Mouse (Mus musculus) C2C12 (cell line): Measurements from ENCODE around the gene Myh7. TPM values are rescaled to one million over a fixed set of nuclear protein-coding genes. Genes with fewer than 3 reads are reported as not detected.
"Not testable (repeated sequence)": the region's sequence is repeated elsewhere in the genome, so short reads cannot be mapped to it uniquely, and the experiment has no call there.

Experiments
- H3K27me3 ChIP-seq: one replicate; pipeline ENCODE4 v1.6.1; 2011; ENCODE audit not compliant: control insufficient read depth, insufficient read depth, insufficient read length
- H3K36me3 ChIP-seq: one replicate; pipeline ENCODE4 v1.6.1; 2011; ENCODE audit not compliant: control insufficient read depth, insufficient read depth
- H3K4me3 ChIP-seq: one replicate; pipeline ENCODE4 v1.5.1; 2011; ENCODE audit warnings: mild to moderate bottlenecking, control low read depth; ENCODE audit not compliant: poor library complexity, insufficient read depth, severe bottlenecking
- H3K79me2 ChIP-seq: one replicate; pipeline ENCODE4 v1.6.1; 2011; ENCODE audit not compliant: control insufficient read depth, insufficient read depth
- H3K79me3 ChIP-seq: one replicate; pipeline ENCODE4 v1.6.1; 2011; ENCODE audit warnings: low read depth, control low read depth
- H3ac ChIP-seq: one replicate; pipeline ENCODE3; 2011; ENCODE audit warnings: low read depth; ENCODE audit not compliant: control insufficient read depth, insufficient read length
- CEBPB ChIP-seq: IDR thresholded peaks from one replicate; pipeline ENCODE4 v1.6.1; 2011; ENCODE audit warnings: low read depth, mild to moderate bottlenecking, control low read depth, moderate library complexity
- CTCF ChIP-seq: IDR thresholded peaks from one replicate; pipeline ENCODE4 v1.5.1; 2011; ENCODE audit not compliant: control insufficient read depth, insufficient read depth, insufficient read length
- FOSL1 ChIP-seq: IDR thresholded peaks from one replicate; pipeline ENCODE4 v1.8.0; 2011; ENCODE audit warnings: mild to moderate bottlenecking, low read length; ENCODE audit not compliant: poor library complexity, insufficient read depth, severe bottlenecking
- MAX ChIP-seq: IDR thresholded peaks from one replicate; pipeline ENCODE4 v1.6.1; 2011; ENCODE audit warnings: mild to moderate bottlenecking, control low read depth
- MYOD1 ChIP-seq: IDR thresholded peaks from one replicate; pipeline ENCODE4 v1.6.1; 2011; ENCODE audit warnings: low read depth; ENCODE audit not compliant: control insufficient read depth, insufficient read length
- MYOG ChIP-seq: IDR thresholded peaks from one replicate; pipeline ENCODE4 v1.6.1; 2011; ENCODE audit not compliant: control insufficient read depth, insufficient read length; ENCODE audit errors: extremely low read depth
- USF1 ChIP-seq: IDR thresholded peaks from one replicate; pipeline ENCODE4 v1.6.1; 2011; ENCODE audit warnings: low read depth, mild to moderate bottlenecking, control low read depth, moderate library complexity
- polyA plus RNA-seq: library from polyadenylated mRNA; unstranded; fragments of >200 nt; fragmentation: generic; extraction: Trizol; gene quantifications from one replicate; pipeline ENCODE4 v1.2.1, GENCODE M21; 2012; ENCODE audit warnings: missing spikeins

The Myh7 gene
- polyA plus RNA-seq, 1 experiment, result 0.11 TPM

DNA sequence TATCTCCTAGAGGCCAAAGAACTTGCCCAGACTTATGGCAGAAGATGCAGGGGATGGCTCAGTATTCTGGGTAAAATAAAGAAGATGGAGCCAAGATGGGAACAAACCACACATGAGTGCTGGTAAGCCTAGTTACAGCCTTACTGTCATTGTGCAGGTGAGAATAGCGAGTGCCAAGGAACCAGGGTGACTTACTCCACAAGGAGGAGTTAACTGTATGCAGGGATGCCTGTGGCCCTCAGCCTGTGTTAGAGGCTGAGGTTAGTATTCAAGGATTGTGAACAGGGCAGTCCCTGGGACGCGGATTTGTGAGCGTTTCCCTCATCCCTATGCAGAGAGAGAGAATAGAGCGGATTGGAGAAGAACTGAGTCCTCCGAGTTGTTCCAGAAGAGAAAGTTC, 42.8 kb downstream of the Myh7 start:
- no peak overlapping the region for H3K4me3 ChIP-seq

DNA sequence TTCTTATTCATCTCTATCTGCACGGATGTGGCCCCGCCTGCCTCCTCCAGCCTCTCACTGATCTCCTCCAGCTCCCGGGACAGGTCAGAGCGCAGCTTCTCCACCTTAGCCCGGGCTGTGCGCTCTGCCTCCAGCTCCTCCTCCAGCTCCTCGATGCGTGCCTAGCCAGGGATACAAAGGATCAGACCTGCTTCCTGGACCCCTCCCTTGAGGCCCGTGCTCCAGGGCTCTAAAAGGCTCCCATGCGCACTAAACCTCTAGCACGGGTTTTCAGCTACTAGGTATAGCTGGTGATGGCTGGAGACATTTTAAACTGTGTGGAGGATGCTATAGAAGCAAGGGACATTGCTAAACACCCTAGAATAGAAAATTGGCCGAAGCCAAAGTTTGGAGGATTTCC, 43.9 kb downstream of the Myh7 start:
- Histone ChIP-seq H3ac (no peak overlapping the region), H3K27me3 (peaks cover 38% of the 10 kb centered on the region), H3K36me3 (no peaks in the 10 kb centered on the region), H3K79me3 (no peaks in the 10 kb centered on the region), H3K79me2 (no peaks in the 10 kb centered on the region), H3K4me3 (no peak overlapping the region)
- TF ChIP-seq USF1, result no peak
- TF ChIP-seq MYOD1, result no peak
- TF ChIP-seq CTCF, result no peak
- TF ChIP-seq MYOG, result no peak
- no peak for TF ChIP-seq CEBPB
- TF ChIP-seq FOSL1, result no peak
- no peak for TF ChIP-seq MAX

More for the DNA sequence above, 42.8 kb downstream of the Myh7 start:
- peaks cover 40% of the 10 kb centered on the region for H3K27me3 ChIP-seq
- H3ac ChIP-seq, result no peak overlapping the region
- no peaks in the 10 kb centered on the region for H3K79me3 ChIP-seq
- TF ChIP-seq USF1, result no peak
- no peak for TF ChIP-seq CEBPB
- no peak for TF ChIP-seq MAX
- no peak for TF ChIP-seq MYOD1
- TF ChIP-seq FOSL1, result no peak
- no peak for TF ChIP-seq CTCF
- TF ChIP-seq MYOG, result no peak
- H3K79me2 ChIP-seq, result no peaks in the 10 kb centered on the region
- no peaks in the 10 kb centered on the region for H3K36me3 ChIP-seq

DNA sequence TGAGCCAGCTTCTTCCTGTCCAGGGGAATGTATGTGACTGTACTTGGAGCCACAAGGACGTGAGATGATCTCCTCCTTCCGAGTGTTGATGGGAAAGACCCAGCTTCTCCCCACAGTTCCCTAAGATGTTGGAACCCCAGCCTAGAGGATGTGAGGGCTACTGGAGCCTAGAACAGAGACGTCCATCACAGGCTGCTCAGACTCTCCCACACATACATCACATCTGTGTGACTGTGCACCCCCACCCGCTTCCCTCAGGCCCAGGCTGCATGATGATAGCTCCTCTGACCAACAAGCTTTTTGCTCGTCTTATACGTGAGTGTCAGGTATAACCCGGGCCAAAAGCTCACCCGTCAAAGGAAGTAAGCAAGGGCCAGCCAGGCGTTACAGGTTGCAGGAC, 45.6 kb downstream of the Myh7 start:
- Histone ChIP-seq H3K79me2 (no peaks in the 10 kb centered on the region), H3K27me3 (peaks cover 34% of the 10 kb centered on the region)
- TF ChIP-seq FOSL1 (no peak), MAX (no peak), CTCF (no peak), USF1 (no peak), MYOD1 (no peak), MYOG (no peak), CEBPB (no peak)

DNA sequence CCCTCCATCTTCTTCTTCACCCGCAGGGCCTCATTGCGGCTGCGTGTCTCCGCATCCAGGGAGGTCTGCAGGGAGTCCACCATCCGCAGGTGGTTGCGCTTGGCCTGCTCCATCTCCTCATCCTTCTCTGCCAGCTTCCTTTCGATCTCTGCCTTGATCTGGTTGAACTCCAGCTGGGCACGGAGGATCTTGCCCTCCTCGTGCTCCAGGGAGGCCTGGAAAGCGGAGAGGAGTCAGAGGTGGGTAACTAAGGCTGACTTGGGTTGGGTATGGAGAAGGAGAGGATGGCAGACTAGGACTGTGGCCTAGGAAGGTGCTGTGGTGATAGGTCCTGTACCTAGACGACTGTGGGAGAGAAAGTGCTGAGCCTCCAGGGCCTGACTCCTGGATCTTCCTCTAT, 47.4 kb downstream of the Myh7 start:
- not testable (repeated sequence) for H3K4me3 ChIP-seq, H3K79me3 ChIP-seq, H3K79me2 ChIP-seq, H3ac ChIP-seq, H3K36me3 ChIP-seq
- H3K27me3 ChIP-seq, result peaks cover 26% of the 10 kb centered on the region

More for the DNA sequence above, 45.6 kb downstream of the Myh7 start:
- Histone ChIP-seq H3ac (no peak overlapping the region), H3K36me3 (no peaks in the 10 kb centered on the region), H3K4me3 (no peak overlapping the region), H3K79me3 (no peaks in the 10 kb centered on the region)

DNA sequence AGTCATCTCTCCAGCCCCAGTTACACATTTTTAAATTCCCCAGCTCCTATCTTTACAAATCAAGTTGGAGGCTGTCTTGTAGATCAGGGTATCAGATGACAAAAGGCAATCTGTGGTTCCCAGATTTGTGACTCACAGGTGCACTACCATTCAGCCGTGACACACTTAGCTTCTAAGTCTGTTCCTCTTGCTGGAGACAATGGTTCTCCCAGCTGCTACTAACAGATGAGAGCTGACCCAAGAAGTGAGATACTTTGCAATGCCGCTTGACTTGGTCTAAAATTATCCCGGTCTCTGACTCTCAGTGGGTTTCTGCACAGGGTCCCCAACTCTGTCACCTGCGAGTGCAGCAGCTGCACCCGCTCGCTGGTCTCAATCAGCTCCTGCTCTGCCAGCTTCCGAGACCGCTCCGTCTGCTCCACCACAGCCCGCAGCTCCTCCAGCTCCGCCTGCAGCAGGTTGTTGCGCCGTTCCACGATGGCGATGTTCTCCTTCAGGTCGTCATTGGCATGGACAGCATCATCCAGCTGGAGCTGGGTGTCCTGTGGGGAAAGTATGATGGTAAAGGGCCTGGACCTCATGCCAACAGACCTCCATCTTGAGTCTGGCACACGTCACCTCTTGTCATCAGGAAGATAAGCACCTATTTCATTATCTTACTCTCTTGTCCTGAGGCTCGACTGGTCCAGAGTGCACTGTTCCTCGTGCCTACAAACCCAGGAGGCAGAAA, 48.3 kb downstream of the Myh7 start:
- Histone ChIP-seq H3K79me3 (no peaks in the 10 kb centered on the region), H3ac (no peak overlapping the region), H3K27me3 (peaks cover 29% of the 10 kb centered on the region), H3K36me3 (no peaks in the 10 kb centered on the region), H3K79me2 (no peaks in the 10 kb centered on the region), H3K4me3 (no peak overlapping the region)
- TF ChIP-seq MYOD1 (peak; percentile 62), MAX (no peak), MYOG (no peak)

DNA sequence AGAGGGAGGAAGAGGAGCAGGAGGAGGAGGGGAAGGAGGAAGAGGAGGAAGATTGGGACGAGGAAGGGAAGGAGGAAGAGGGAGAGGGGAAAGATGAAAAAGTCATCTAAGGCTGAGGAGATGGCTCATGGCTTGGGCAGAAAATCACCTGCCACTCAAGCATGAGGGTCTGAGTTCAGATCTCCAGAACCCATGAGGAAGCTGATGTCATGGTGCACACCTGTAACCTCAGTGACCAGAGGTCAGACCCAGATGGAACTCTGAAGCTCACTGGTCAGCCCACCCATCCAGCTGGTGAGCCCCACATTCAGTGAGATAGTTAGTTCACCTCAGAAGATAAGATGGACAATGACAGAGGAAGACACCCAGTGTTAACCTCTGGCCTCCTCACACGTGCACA, 49.5 kb downstream of the Myh7 start:
- H3K27me3 ChIP-seq, result peaks cover 30% of the 10 kb centered on the region
- H3K79me3 ChIP-seq, result no peaks in the 10 kb centered on the region
- H3K36me3 ChIP-seq, result no peaks in the 10 kb centered on the region
- no peak overlapping the region for H3ac ChIP-seq
- H3K4me3 ChIP-seq, result no peak overlapping the region
- H3K79me2 ChIP-seq, result no peaks in the 10 kb centered on the region
- TF ChIP-seq CTCF (no peak), FOSL1 (no peak), MAX (no peak), USF1 (no peak), MYOD1 (no peak), CEBPB (no peak), MYOG (no peak)
